Mouse (Mus musculus): ENCODE measurements around the gene Kctd4. TPM values are rescaled to one million over a fixed set of nuclear protein-coding genes. Genes with fewer than 3 reads are reported as not detected.

The Kctd4 gene
- polyA plus RNA-seq, 1 experiment, result not detected

- H3K27me3 ChIP-seq (ENCODE audit: control insufficient read depth, insufficient read depth, low read length, poor library complexity, severe bottlenecking), result no peaks in the 10 kb centered on the region
- H3K4me1 ChIP-seq (ENCODE audit: control insufficient read depth, insufficient read depth, low read length), result peaks cover 9% of the 10 kb centered on the region
- no peak overlapping the region for H3K9ac ChIP-seq (ENCODE audit: low read depth, poor library complexity, severe bottlenecking)
- no peaks in the 10 kb centered on the region; the same call in 1 of the 2 replicates for H3K36me3 ChIP-seq (ENCODE audit: control insufficient read depth, insufficient read depth, low read length, poor library complexity, severe bottlenecking)
- TF ChIP-seq POLR2A (IDR thresholded peaks at IDR 0.05; ENCODE audit: insufficient read depth, low read length) (no peak), CTCF (IDR thresholded peaks at IDR 0.05; ENCODE audit: low read depth, low read length) (no peak), EP300 (IDR thresholded peaks at IDR 0.05; ENCODE audit: insufficient read depth, low read depth, low read length) (no peak)
- H3K4me3 ChIP-seq (ENCODE audit: low read depth, low read length), result no peak overlapping the region
- no peak overlapping the region for H3K27ac ChIP-seq (ENCODE audit: insufficient read depth, low read length)
- no peaks in the 10 kb centered on the region for H3K9me3 ChIP-seq (replicated peaks; ENCODE audit: control insufficient read depth, insufficient read depth, low read length, poor library complexity, severe bottlenecking)
These were observed 1.8 kb upstream of the Kctd4 start for GRCm38 (mm10) chr14:75953011-75953410.

GRCm38 (mm10) chr14:75962250-75962649 is 7.4 kb downstream of the Kctd4 start:
- Histone ChIP-seq H3K4me1 (ENCODE audit: control insufficient read depth, insufficient read depth, low read length) (no peaks in the 10 kb centered on the region), H3K27me3 (ENCODE audit: control insufficient read depth, insufficient read depth, low read length, poor library complexity, severe bottlenecking) (no peaks in the 10 kb centered on the region; the same call in 1 of the 2 replicates), H3K9me3 (replicated peaks; ENCODE audit: control insufficient read depth, insufficient read depth, low read length, poor library complexity, severe bottlenecking) (no peaks in the 10 kb centered on the region), H3K36me3 (ENCODE audit: control insufficient read depth, insufficient read depth, low read length, poor library complexity, severe bottlenecking) (no peaks in the 10 kb centered on the region), H3K9ac (ENCODE audit: low read depth, poor library complexity, severe bottlenecking) (no peak overlapping the region), H3K4me3 (ENCODE audit: low read depth, low read length) (no peak overlapping the region), H3K27ac (ENCODE audit: insufficient read depth, low read length) (no peak overlapping the region)
- TF ChIP-seq EP300 (IDR thresholded peaks at IDR 0.05; ENCODE audit: insufficient read depth, low read depth, low read length), result no peak
- TF ChIP-seq POLR2A (IDR thresholded peaks at IDR 0.05; ENCODE audit: insufficient read depth, low read length), result no peak
- no peak for TF ChIP-seq CTCF (IDR thresholded peaks at IDR 0.05; ENCODE audit: low read depth, low read length)

GRCm38 (mm10) chr14:75963215-75963614 is 8.4 kb downstream of the Kctd4 start:
- H3K9me3 ChIP-seq (replicated peaks; ENCODE audit: control insufficient read depth, insufficient read depth, low read length, poor library complexity, severe bottlenecking), result no peaks in the 10 kb centered on the region
- H3K36me3 ChIP-seq (ENCODE audit: control insufficient read depth, insufficient read depth, low read length, poor library complexity, severe bottlenecking), result no peaks in the 10 kb centered on the region
- no peak overlapping the region for H3K9ac ChIP-seq (ENCODE audit: low read depth, poor library complexity, severe bottlenecking)

GRCm38 (mm10) chr14:75964000-75964399 is 9.2 kb downstream of the Kctd4 start:
- no peak for TF ChIP-seq CTCF (IDR thresholded peaks at IDR 0.05; ENCODE audit: low read depth, low read length)
- no peak for TF ChIP-seq EP300 (IDR thresholded peaks at IDR 0.05; ENCODE audit: insufficient read depth, low read depth, low read length)
- no peak for TF ChIP-seq POLR2A (IDR thresholded peaks at IDR 0.05; ENCODE audit: insufficient read depth, low read length)
- no peak overlapping the region for H3K4me3 ChIP-seq (ENCODE audit: low read depth, low read length)
- H3K36me3 ChIP-seq (ENCODE audit: control insufficient read depth, insufficient read depth, low read length, poor library complexity, severe bottlenecking), result no peaks in the 10 kb centered on the region
- no peak overlapping the region for H3K27ac ChIP-seq (ENCODE audit: insufficient read depth, low read length)
- H3K9me3 ChIP-seq (replicated peaks; ENCODE audit: control insufficient read depth, insufficient read depth, low read length, poor library complexity, severe bottlenecking), result no peaks in the 10 kb centered on the region
- H3K4me1 ChIP-seq (ENCODE audit: control insufficient read depth, insufficient read depth, low read length), result no peaks in the 10 kb centered on the region
- H3K9ac ChIP-seq (ENCODE audit: low read depth, poor library complexity, severe bottlenecking), result no peak overlapping the region
- no peaks in the 10 kb centered on the region; the same call in 1 of the 2 replicates for H3K27me3 ChIP-seq (ENCODE audit: control insufficient read depth, insufficient read depth, low read length, poor library complexity, severe bottlenecking)

More at GRCm38 (mm10) chr14:75963215-75963614, 8.4 kb downstream of the Kctd4 start:
- Histone ChIP-seq H3K27me3 (ENCODE audit: control insufficient read depth, insufficient read depth, low read length, poor library complexity, severe bottlenecking) (no peaks in the 10 kb centered on the region; the same call in 1 of the 2 replicates), H3K4me3 (ENCODE audit: low read depth, low read length) (no peak overlapping the region), H3K27ac (ENCODE audit: insufficient read depth, low read length) (no peak overlapping the region), H3K4me1 (ENCODE audit: control insufficient read depth, insufficient read depth, low read length) (no peaks in the 10 kb centered on the region)
- TF ChIP-seq EP300 (IDR thresholded peaks at IDR 0.05; ENCODE audit: insufficient read depth, low read depth, low read length), result no peak
- no peak for TF ChIP-seq CTCF (IDR thresholded peaks at IDR 0.05; ENCODE audit: low read depth, low read length)
- no peak for TF ChIP-seq POLR2A (IDR thresholded peaks at IDR 0.05; ENCODE audit: insufficient read depth, low read length)

GRCm38 (mm10) chr14:75964433-75964832 is 9.6 kb downstream of the Kctd4 start:
- Histone ChIP-seq H3K27me3 (ENCODE audit: control insufficient read depth, insufficient read depth, low read length, poor library complexity, severe bottlenecking) (no peaks in the 10 kb centered on the region; the same call in 1 of the 2 replicates), H3K4me3 (ENCODE audit: low read depth, low read length) (no peak overlapping the region), H3K27ac (ENCODE audit: insufficient read depth, low read length) (no peak overlapping the region), H3K9ac (ENCODE audit: low read depth, poor library complexity, severe bottlenecking) (no peak overlapping the region), H3K9me3 (replicated peaks; ENCODE audit: control insufficient read depth, insufficient read depth, low read length, poor library complexity, severe bottlenecking) (no peaks in the 10 kb centered on the region), H3K36me3 (ENCODE audit: control insufficient read depth, insufficient read depth, low read length, poor library complexity, severe bottlenecking) (no peaks in the 10 kb centered on the region), H3K4me1 (ENCODE audit: control insufficient read depth, insufficient read depth, low read length) (no peaks in the 10 kb centered on the region)
- no peak for TF ChIP-seq CTCF (IDR thresholded peaks at IDR 0.05; ENCODE audit: low read depth, low read length)
- no peak for TF ChIP-seq POLR2A (IDR thresholded peaks at IDR 0.05; ENCODE audit: insufficient read depth, low read length)
- TF ChIP-seq EP300 (IDR thresholded peaks at IDR 0.05; ENCODE audit: insufficient read depth, low read depth, low read length), result no peak

GRCm38 (mm10) chr14:75967291-75967690 is 12.5 kb downstream of the Kctd4 start:
- Histone ChIP-seq H3K4me3 (ENCODE audit: low read depth, low read length) (no peak overlapping the region), H3K27ac (ENCODE audit: insufficient read depth, low read length) (no peak overlapping the region), H3K27me3 (ENCODE audit: control insufficient read depth, insufficient read depth, low read length, poor library complexity, severe bottlenecking) (no peaks in the 10 kb centered on the region; the same call in 1 of the 2 replicates), H3K9ac (ENCODE audit: low read depth, poor library complexity, severe bottlenecking) (no peak overlapping the region), H3K36me3 (ENCODE audit: control insufficient read depth, insufficient read depth, low read length, poor library complexity, severe bottlenecking) (no peaks in the 10 kb centered on the region), H3K9me3 (replicated peaks; ENCODE audit: control insufficient read depth, insufficient read depth, low read length, poor library complexity, severe bottlenecking) (no peaks in the 10 kb centered on the region), H3K4me1 (ENCODE audit: control insufficient read depth, insufficient read depth, low read length) (no peaks in the 10 kb centered on the region)
- no peak for TF ChIP-seq CTCF (IDR thresholded peaks at IDR 0.05; ENCODE audit: low read depth, low read length)
- TF ChIP-seq EP300 (IDR thresholded peaks at IDR 0.05; ENCODE audit: insufficient read depth, low read depth, low read length), result no peak
- TF ChIP-seq POLR2A (IDR thresholded peaks at IDR 0.05; ENCODE audit: insufficient read depth, low read length), result no peak

All from ES-Bruce4 (cell line).